Mouse (Mus musculus): ENCODE measurements around the gene Ccdc8.

DNA sequence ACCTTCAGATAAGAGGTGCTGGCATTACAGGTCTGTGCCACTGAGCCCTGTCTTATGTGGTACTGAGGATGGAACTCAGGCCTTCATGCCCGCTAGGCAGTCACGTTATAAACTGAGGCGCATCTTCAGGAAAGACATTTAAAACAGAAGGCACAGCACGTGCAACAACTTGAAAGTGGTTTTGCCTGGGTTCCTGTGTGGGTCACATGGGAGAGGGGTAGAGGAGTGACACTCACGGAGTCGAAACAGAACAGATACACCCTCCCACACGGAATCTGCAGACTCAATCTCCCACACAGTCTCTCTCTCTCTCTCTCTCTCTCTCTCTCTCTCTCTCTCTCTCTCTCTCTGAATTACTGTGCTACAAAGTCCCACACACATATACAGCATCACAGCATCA, 37.7 kb downstream of the Ccdc8 start:
- no peak for TF ChIP-seq CTCF (IDR thresholded peaks at IDR 0.05; ENCODE audit: low read depth)
- no peak for TF ChIP-seq EP300 (IDR thresholded peaks at IDR 0.05; ENCODE audit: low read depth)

Measured in liver, postnatal 0 days (tissue).